Mouse (Mus musculus) thymus, adult 2 months (tissue): ENCODE measurements around the gene Nrarp.

Experiments
- CTCF ChIP-seq: fragments of 200-500 bp; IDR thresholded peaks from 2 replicates; pipeline ENCODE4 v1.5.1; 2012; ENCODE audit warnings: mild to moderate bottlenecking, control low read depth, low read length, moderate library complexity, borderline replicate concordance; ENCODE audit not compliant: control insufficient read depth, poor library complexity, insufficient read depth; ENCODE audit errors: extremely low read depth
- POLR2A ChIP-seq: fragments of 200-500 bp; IDR thresholded peaks from 2 replicates; pipeline ENCODE4 v1.6.1; 2012; ENCODE audit warnings: mild to moderate bottlenecking, low read length, control low read depth, moderate library complexity; ENCODE audit not compliant: control insufficient read depth, poor library complexity, insufficient read depth; ENCODE audit errors: extremely low read depth

GRCm38 (mm10) chr2:25183336-25183735 lies 2.8 kb downstream of the Nrarp start:
- TF ChIP-seq POLR2A (no peak), CTCF (no peak)
